In genomic region chr3:107625536-107625935, GRCm38 (mm10) we compare ENCODE assay signal across 22 mouse cellular contexts. TPM values are rescaled to one million over a fixed set of nuclear protein-coding genes. Genes with fewer than 3 reads are reported as not detected.
DNase-seq lines count a peak whose midpoint lies in the region; ATAC-seq lines count a peak whose summit lies in the region.
"Had no signal": no experiment of that assay in that cellular context is flagged by ENCODE, and none has a peak within 500 bp of the region (broad histone marks: within the 10 kb centered on the region; RNA-seq: fewer than 3 reads in every experiment).

No protein-coding gene starts in this region.

- peak; percentile 45 for ATAC-seq in megakaryocyte, adult 5-6 weeks (ENCODE audit: poor library complexity, severe bottlenecking)
- ATAC-seq: CD4-positive, CD25-positive, alpha-beta regulatory T cell, adult 4 months; forebrain, embryonic 15.5 days had no signal

- peak; percentile 1 to 2 for DNase-seq in frontal cortex, postnatal 14 days (ENCODE audit: low spot score in 2 of 2)
- DNase-seq in frontal cortex, postnatal 25 days (ENCODE audit: low spot score in 2 of 2): no peak
- peak; percentile 2 for DNase-seq in heart, postnatal 4 days
- no peak for DNase-seq in heart, adult 8-10 months (ENCODE audit: low spot score)
- DNase-seq in right cerebral cortex, postnatal 10 days (ENCODE audit: low spot score in 2 of 2): peak; percentile 15 to 18
- no peak for DNase-seq in right cerebral cortex, postnatal 36 days (ENCODE audit: low spot score in 2 of 2)
- no peak for DNase-seq in layer of hippocampus, postnatal 14 days (ENCODE audit: low spot score in 2 of 2)
- DNase-seq: adrenal gland, adult 2 months; adrenal gland, postnatal 14 days; cerebellum, adult 11 months; cerebellum, adult 2 months; gastrocnemius, adult 2 months; gastrocnemius, postnatal 14 days; heart, adult 18-20 months had no signal

RNA-seq across cellular contexts. Expression of gene Gm10961, which starts 5.6 kb away (rescaled TPM):
- total RNA-seq in heart, postnatal 4 days (2021): not detected
- total RNA-seq in heart, adult 8-10 months (2022): not detected
- not detected in 2 replicates for total RNA-seq in megakaryocyte, adult 5-6 weeks (2015)
- total RNA-seq in megakaryocyte, adult 5-6 weeks (2017): not detected in 2 replicates
- not detected for total RNA-seq in layer of hippocampus, postnatal 14 days (2021)
- total RNA-seq: adrenal gland, adult 2 months; adrenal gland, postnatal 14 days; adrenal gland, postnatal 4 days; common myeloid progenitor, adult 5-6 weeks; gastrocnemius, adult 2 months; gastrocnemius, postnatal 14 days; gastrocnemius, postnatal 4 days; heart, adult 18-20 months; hematopoietic stem cell, adult 5-6 weeks; MEL had no signal

RNA-seq across cellular contexts. Expression of gene Strip1, which starts 6.0 kb away (rescaled TPM):
- 10 to 100 TPM; 34.8 to 38.0 TPM for total RNA-seq in heart, postnatal 4 days (2021)
- total RNA-seq in heart, adult 8-10 months (2022): 10 to 100 TPM; 17.4 to 22.6 (median 20.4) TPM
- 19.4 and 20.5 TPM in 2 replicates for total RNA-seq in megakaryocyte, adult 5-6 weeks (2015)
- 17.0 and 19.2 TPM in 2 replicates for total RNA-seq in megakaryocyte, adult 5-6 weeks (2017)
- total RNA-seq in layer of hippocampus, postnatal 14 days (2021): 10 to 100 TPM; 76.7 to 77.6 TPM

RNA-seq across cellular contexts. Expression of gene Alx3, which starts 30.7 kb away (rescaled TPM):
- not detected for total RNA-seq in heart, postnatal 4 days (2021)
- total RNA-seq in heart, adult 8-10 months (2022): not detected
- not detected in 2 replicates for total RNA-seq in megakaryocyte, adult 5-6 weeks (2015)
- total RNA-seq in megakaryocyte, adult 5-6 weeks (2017): not detected in 2 replicates
- total RNA-seq in layer of hippocampus, postnatal 14 days (2021): under 1 TPM; 0.69 to 0.85 TPM
- total RNA-seq: adrenal gland, adult 2 months; adrenal gland, postnatal 14 days; adrenal gland, postnatal 4 days; common myeloid progenitor, adult 5-6 weeks; gastrocnemius, adult 2 months; gastrocnemius, postnatal 14 days; gastrocnemius, postnatal 4 days; heart, adult 18-20 months; hematopoietic stem cell, adult 5-6 weeks; MEL had no signal

Comparison
In these comparisons a context has a peak if more than half of its experiments do, and no peak if none do; other contexts are left out.
1. DNase-seq: peak in frontal cortex, postnatal 14 days (2 of 2), heart, postnatal 4 days (single experiment) and right cerebral cortex, postnatal 10 days (2 of 2); none in frontal cortex, postnatal 25 days (0 of 2), heart, adult 8-10 months (single experiment), right cerebral cortex, postnatal 36 days (0 of 2) and layer of hippocampus, postnatal 14 days (0 of 2).